Mouse (Mus musculus): Measurements from ENCODE around the gene Limd2. TPM values are rescaled to one million over a fixed set of nuclear protein-coding genes. Genes with fewer than 3 reads are reported as not detected.

The Limd2 gene
- polyA plus RNA-seq, 1 experiment from 2014 or later, result 378 TPM

Other genes with a start within 250 kb of the Limd2 start
- 9.9 and 10.5 TPM in 2 replicates for gene Cyb561, start 207.5 kb downstream of the Limd2 start, polyA plus RNA-seq (2015; fragmentation: Nextera tagmentation; extraction: Ambion mirVana)
- 0.48 and 0.51 TPM in 2 replicates for gene Ace, start 192.9 kb downstream of the Limd2 start, polyA plus RNA-seq (2015; fragmentation: Nextera tagmentation; extraction: Ambion mirVana)
- not detected in 2 replicates for gene Ace3, start 166.2 kb downstream of the Limd2 start, polyA plus RNA-seq (2015; fragmentation: Nextera tagmentation; extraction: Ambion mirVana)
- gene Kcnh6, start 152.7 kb downstream of the Limd2 start, polyA plus RNA-seq (2015; fragmentation: Nextera tagmentation; extraction: Ambion mirVana), result 0.22 and 0.23 TPM in 2 replicates
- 68.6 and 73.4 TPM in 2 replicates for gene Dcaf7, start 124.0 kb downstream of the Limd2 start, polyA plus RNA-seq (2015; fragmentation: Nextera tagmentation; extraction: Ambion mirVana)
- 8.6 and 9.7 TPM in 2 replicates for gene Taco1, start 94.8 kb downstream of the Limd2 start, polyA plus RNA-seq (2015; fragmentation: Nextera tagmentation; extraction: Ambion mirVana)
- 25.3 and 27.1 TPM in 2 replicates for gene Map3k3, start 76.2 kb downstream of the Limd2 start, polyA plus RNA-seq (2015; fragmentation: Nextera tagmentation; extraction: Ambion mirVana)
- gene Gm10840, start within 50 bp of the Limd2 start, polyA plus RNA-seq (2015; fragmentation: Nextera tagmentation; extraction: Ambion mirVana), result not detected in 2 replicates
- gene Strada, start 41.3 kb upstream of the Limd2 start, polyA plus RNA-seq (2015; fragmentation: Nextera tagmentation; extraction: Ambion mirVana), result 32.8 and 33.7 TPM in 2 replicates
- gene Ccdc47, start 55.5 kb upstream of the Limd2 start, polyA plus RNA-seq (2015; fragmentation: Nextera tagmentation; extraction: Ambion mirVana), result 73.2 and 76.8 TPM in 2 replicates
- 88.5 and 91.4 TPM in 2 replicates for gene Ddx42, start 56.1 kb upstream of the Limd2 start, polyA plus RNA-seq (2015; fragmentation: Nextera tagmentation; extraction: Ambion mirVana)
- 56.4 and 58.5 TPM in 2 replicates for gene Ftsj3, start 95.2 kb upstream of the Limd2 start, polyA plus RNA-seq (2015; fragmentation: Nextera tagmentation; extraction: Ambion mirVana)
- gene Psmc5, start 95.3 kb upstream of the Limd2 start, polyA plus RNA-seq (2015; fragmentation: Nextera tagmentation; extraction: Ambion mirVana), result 320 and 338 TPM in 2 replicates
- 82.6 and 82.7 TPM in 2 replicates for gene Smarcd2, start 112.1 kb upstream of the Limd2 start, polyA plus RNA-seq (2015; fragmentation: Nextera tagmentation; extraction: Ambion mirVana)
- gene Tcam1, start 115.8 kb upstream of the Limd2 start, polyA plus RNA-seq (2015; fragmentation: Nextera tagmentation; extraction: Ambion mirVana), result 0.34 and 0.43 TPM in 2 replicates
- gene Gh, start 141.0 kb upstream of the Limd2 start, polyA plus RNA-seq (2015; fragmentation: Nextera tagmentation; extraction: Ambion mirVana), result not detected in 2 replicates
- gene Cd79b, start 153.9 kb upstream of the Limd2 start, polyA plus RNA-seq (2015; fragmentation: Nextera tagmentation; extraction: Ambion mirVana), result 1.6 and 2.9 TPM in 2 replicates
- 0.42 and 0.49 TPM in 2 replicates for gene Scn4a, start 192.4 kb upstream of the Limd2 start, polyA plus RNA-seq (2015; fragmentation: Nextera tagmentation; extraction: Ambion mirVana)
- 0.25 TPM in 1 of 2 replicates, not detected in the other for gene Prr29, start 204.6 kb upstream of the Limd2 start, polyA plus RNA-seq (2015; fragmentation: Nextera tagmentation; extraction: Ambion mirVana)
- 28.7 and 30.1 TPM in 2 replicates for gene Icam2, start 227.2 kb upstream of the Limd2 start, polyA plus RNA-seq (2015; fragmentation: Nextera tagmentation; extraction: Ambion mirVana)

All from limb, embryonic 13.5 days (tissue).